Mouse (Mus musculus): ENCODE data around the gene Rwdd1. TPM values are rescaled to one million over a fixed set of nuclear protein-coding genes. Genes with fewer than 3 reads are reported as not detected.
A peak's percentile ranks its signal among the peaks of the same experiment; 100 is the strongest.

Rwdd1 gene
- total and polyA plus RNA-seq, 3 experiments: 186 to 293 (median 235) TPM

GRCm38 (mm10) chr10:33974781-33975494 lies 44.5 kb downstream of the Rwdd1 start:
- in situ Hi-C loops (cut with MboI; ENCODE audit: low pct_ligation_motif_present, low pct_unique_long_range_greater_than_20kb, low sequenced_read_pairs) (no loop called here), dilution Hi-C loops (cut with MboI; ENCODE audit: extremely low pct_ligation_motif_present, extremely low pct_unique_long_range_greater_than_20kb, low sequenced_read_pairs) (no loop called here)
- no peak for TF ChIP-seq SMC3 (IDR thresholded peaks at IDR 0.05; ENCODE audit: low read depth, low read length)
- TF ChIP-seq ETS1 (conservative IDR thresholded peaks at IDR 0.05; ENCODE audit: low read depth, low read length): no peak
- no peak for TF ChIP-seq TCF12 (IDR thresholded peaks at IDR 0.05; ENCODE audit: low read depth, low read length)
- TF ChIP-seq PAX5 (IDR thresholded peaks at IDR 0.05; ENCODE audit: low read length): no peak
- TF ChIP-seq JUN (IDR thresholded peaks at IDR 0.05; ENCODE audit: insufficient read depth, low read depth, low read length): no peak
- TF ChIP-seq NELFE (IDR thresholded peaks at IDR 0.05; ENCODE audit: low read depth, low read length): no peak
- TF ChIP-seq MEF2A (IDR thresholded peaks at IDR 0.05; ENCODE audit: borderline replicate concordance, low read depth, low read length): no peak
- TF ChIP-seq GABPA (IDR thresholded peaks at IDR 0.05; ENCODE audit: insufficient replicate concordance, low read depth, low read length): no peak
- TF ChIP-seq MXI1 (IDR thresholded peaks at IDR 0.05; ENCODE audit: low read depth, low read length): no peak
- TF ChIP-seq CHD1 (IDR thresholded peaks at IDR 0.05; ENCODE audit: low read depth, low read length): no peak
- TF ChIP-seq UBTF (IDR thresholded peaks at IDR 0.05; ENCODE audit: low read depth, low read length): no peak
- no peaks in the 10 kb centered on the region for H3K4me1 ChIP-seq (ENCODE audit: control insufficient read depth in 1 of 2, insufficient read depth in 2 of 2)
- no peak overlapping the region for H3K4me3 ChIP-seq (replicated peaks in 1 of 3; ENCODE audit: low read depth in 2 of 3, low read length in 2 of 3, poor library complexity in 1 of 3)
- H3K9me3 ChIP-seq (replicated peaks; ENCODE audit: low read length): peaks cover 4% of the 10 kb centered on the region
- no peaks in the 10 kb centered on the region for H3K27me3 ChIP-seq (replicated peaks)
- H3K9ac ChIP-seq (ENCODE audit: insufficient read depth, low read depth): no peak overlapping the region
- DNase-seq (ENCODE audit: extremely low read depth): no peak
- H3K79me2 ChIP-seq (replicated peaks; ENCODE audit: control insufficient read depth, extremely low read depth, insufficient read depth, poor library complexity, severe bottlenecking): no peaks in the 10 kb centered on the region
- H3K36me3 ChIP-seq (replicated peaks in 1 of 2; ENCODE audit: control insufficient read depth in 1 of 2, insufficient read depth in 1 of 2, low read length in 1 of 2): no peaks in the 10 kb centered on the region
- H3K4me2 ChIP-seq (ENCODE audit: insufficient read depth, low read depth, poor library complexity, severe bottlenecking): no peak overlapping the region
- H3K27ac ChIP-seq (ENCODE audit: insufficient read depth, low read depth): no peak overlapping the region

GRCm38 (mm10) chr10:33952509-33952908 lies 66.9 kb downstream of the Rwdd1 start:
- H3K9ac ChIP-seq (ENCODE audit: insufficient read depth, low read depth): no peak overlapping the region
- peaks cover 0 to 31% of the 10 kb centered on the region in 2 experiments; a peak in 2 of 4 replicates for H3K4me1 ChIP-seq (ENCODE audit: control insufficient read depth in 1 of 2, insufficient read depth in 2 of 2)
- no peak overlapping the region for H3K4me3 ChIP-seq (replicated peaks in 1 of 3; ENCODE audit: low read depth in 2 of 3, low read length in 2 of 3, poor library complexity in 1 of 3)
- no peak for DNase-seq (ENCODE audit: extremely low read depth)
- H3K36me3 ChIP-seq (replicated peaks in 1 of 2; ENCODE audit: control insufficient read depth in 1 of 2, insufficient read depth in 1 of 2, low read length in 1 of 2): peaks cover 4 to 16% of the 10 kb centered on the region in 2 experiments
- H3K27ac ChIP-seq (ENCODE audit: insufficient read depth, low read depth): no peak overlapping the region
- in situ Hi-C loops (cut with MboI; ENCODE audit: low pct_ligation_motif_present, low pct_unique_long_range_greater_than_20kb, low sequenced_read_pairs): no loop called here
- H3K79me2 ChIP-seq (replicated peaks; ENCODE audit: control insufficient read depth, extremely low read depth, insufficient read depth, poor library complexity, severe bottlenecking): peaks cover 25% of the 10 kb centered on the region
- TF ChIP-seq ZNF384 (IDR thresholded peaks at IDR 0.05; ENCODE audit: low read depth, low read length) (peak; percentile 92), EP300 (IDR thresholded peaks at IDR 0.05; ENCODE audit: low read length) (no peak), MAFK (IDR thresholded peaks at IDR 0.05; ENCODE audit: insufficient replicate concordance, low read length) (no peak)
- dilution Hi-C loops (cut with MboI; ENCODE audit: extremely low pct_ligation_motif_present, extremely low pct_unique_long_range_greater_than_20kb, low sequenced_read_pairs): no loop called here
- H3K27me3 ChIP-seq (replicated peaks): no peaks in the 10 kb centered on the region
- H3K9me3 ChIP-seq (replicated peaks; ENCODE audit: low read length): no peaks in the 10 kb centered on the region
- H3K4me2 ChIP-seq (ENCODE audit: insufficient read depth, low read depth, poor library complexity, severe bottlenecking): no peak overlapping the region
